50 mouse cellular contexts compared by ENCODE assay signal in the genomic region with DNA sequence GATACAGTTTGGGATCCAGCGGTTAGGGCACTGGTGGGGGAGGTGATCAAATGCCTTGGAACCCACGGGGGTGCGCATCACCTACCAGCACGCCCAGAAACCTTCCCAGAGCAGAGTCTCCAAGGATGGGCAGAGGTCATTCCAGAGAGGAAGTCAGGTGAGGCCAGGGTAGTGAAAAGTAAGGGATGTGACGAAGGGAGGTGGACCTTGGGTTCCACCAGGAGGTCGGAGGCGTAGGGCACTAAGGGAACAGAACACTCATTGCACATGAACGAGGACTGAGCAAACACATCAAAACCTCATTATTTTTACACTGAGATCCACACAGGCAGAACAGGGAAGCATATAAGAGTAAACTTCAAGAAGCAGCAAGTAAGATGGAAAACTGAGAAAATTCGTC. TPM values are rescaled to one million over a fixed set of nuclear protein-coding genes. Genes with fewer than 3 reads are reported as not detected.
"Had no signal": no experiment of that assay in that cellular context is flagged by ENCODE, and none has a peak within 500 bp of the region (broad histone marks: within the 10 kb centered on the region; RNA-seq: fewer than 3 reads in every experiment).

No protein-coding gene starts in this region.

- H3K4me3 ChIP-seq: heart, embryonic 10.5 days; heart, embryonic 12.5 days; heart, embryonic 13.5 days; heart, embryonic 15.5 days; hindbrain, embryonic 10.5 days; hindbrain, embryonic 12.5 days; hindbrain, embryonic 13.5 days; hindbrain, embryonic 15.5 days; intestine, embryonic 15.5 days; kidney, embryonic 15.5 days; layer of hippocampus, adult 2 months had no signal

- H3K27me3 ChIP-seq: heart, embryonic 12.5 days; heart, embryonic 15.5 days; hindbrain, embryonic 12.5 days; hindbrain, embryonic 13.5 days; hindbrain, embryonic 15.5 days; intestine, embryonic 15.5 days; kidney, embryonic 15.5 days had no signal

- H3K27ac ChIP-seq: heart, embryonic 10.5 days; heart, embryonic 13.5 days; heart, embryonic 15.5 days; hindbrain, embryonic 12.5 days; hindbrain, embryonic 13.5 days; hindbrain, embryonic 14.5 days; hindbrain, embryonic 15.5 days; hindbrain, postnatal 0 days; intestine, embryonic 15.5 days; kidney, embryonic 15.5 days; kidney, postnatal 0 days; layer of hippocampus, adult 2 months had no signal

- ATAC-seq: hindbrain, embryonic 16.5 days; hindbrain, postnatal 0 days; inflammation-experienced regulatory T-cells, adult 6 months; intestine, embryonic 15.5 days; intestine, embryonic 16.5 days; intestine, postnatal 0 days had no signal

- H3K4me1 ChIP-seq: heart, embryonic 10.5 days; heart, embryonic 12.5 days; heart, embryonic 13.5 days; heart, embryonic 15.5 days; hindbrain, embryonic 13.5 days; hindbrain, embryonic 15.5 days; intestine, embryonic 15.5 days had no signal

- H3K9me3 ChIP-seq: heart, embryonic 10.5 days; heart, embryonic 12.5 days; heart, embryonic 13.5 days; heart, embryonic 15.5 days; hindbrain, embryonic 10.5 days; hindbrain, embryonic 12.5 days; hindbrain, embryonic 13.5 days; hindbrain, embryonic 15.5 days; intestine, embryonic 15.5 days; kidney, embryonic 15.5 days had no signal

- H3K9ac ChIP-seq: heart, embryonic 12.5 days; heart, embryonic 13.5 days; heart, embryonic 15.5 days; hindbrain, embryonic 12.5 days; hindbrain, embryonic 13.5 days; hindbrain, embryonic 14.5 days; hindbrain, embryonic 15.5 days; intestine, embryonic 15.5 days; kidney, embryonic 15.5 days had no signal

- DNase-seq: heart, postnatal 10 days; heart, postnatal 14 days; heart, postnatal 36 days; heart, postnatal 4 days; kidney, adult 11 months; kidney, adult 18-20 months; kidney, adult 2 months; kidney, adult 8-10 months; kidney, adult 9 months; kidney, postnatal 10 days; kidney, postnatal 14 days; kidney, postnatal 25 days; kidney, postnatal 36 days; kidney, postnatal 4 days; layer of hippocampus, adult 9-11 months; layer of hippocampus, postnatal 36 days had no signal

- H3K4me2 ChIP-seq: heart, embryonic 11.5 days; heart, embryonic 12.5 days; heart, embryonic 13.5 days; heart, embryonic 15.5 days; hindbrain, embryonic 12.5 days; hindbrain, embryonic 13.5 days; hindbrain, embryonic 14.5 days; hindbrain, embryonic 15.5 days; intestine, embryonic 15.5 days; kidney, embryonic 15.5 days had no signal

- H3K36me3 ChIP-seq: heart, embryonic 10.5 days; heart, embryonic 12.5 days; heart, embryonic 13.5 days; heart, embryonic 15.5 days; hindbrain, embryonic 10.5 days; hindbrain, embryonic 12.5 days; hindbrain, embryonic 13.5 days; hindbrain, embryonic 15.5 days; intestine, embryonic 15.5 days; kidney, embryonic 15.5 days had no signal

RNA-seq across cellular contexts. Expression of a gene that starts 6.8 kb away (rescaled TPM):
- total RNA-seq: heart, adult 8-10 months; heart, postnatal 10 days; heart, postnatal 14 days; heart, postnatal 25 days; heart, postnatal 36 days; heart, postnatal 4 days; hematopoietic stem cell, adult 5-6 weeks; hindbrain, postnatal 0 days; layer of hippocampus, adult 18-20 months; layer of hippocampus, adult 2 months; layer of hippocampus, adult 8-10 months; layer of hippocampus, postnatal 10 days; layer of hippocampus, postnatal 14 days; layer of hippocampus, postnatal 25 days; layer of hippocampus, postnatal 36 days had no signal
- polyA plus RNA-seq: heart, embryonic 12.5 days; heart, embryonic 14.5 days; heart, embryonic 15.5 days; heart, embryonic 16.5 days; hindbrain, embryonic 10.5 days; hindbrain, embryonic 11.5 days; hindbrain, embryonic 12.5 days; hindbrain, embryonic 13.5 days; hindbrain, embryonic 14.5 days; hindbrain, embryonic 15.5 days; hindbrain, embryonic 16.5 days; hindbrain, postnatal 0 days; inflammation-experienced regulatory T-cells, adult 6 months; intestine, embryonic 14.5 days; intestine, embryonic 15.5 days; intestine, embryonic 16.5 days; intestine, postnatal 0 days; kidney, adult 2 months; kidney, embryonic 14.5 days; kidney, embryonic 15.5 days; kidney, embryonic 16.5 days; large intestine, adult 2 months had no signal

RNA-seq across cellular contexts. Expression of a gene that starts 49.7 kb away (rescaled TPM):
- total RNA-seq: heart, postnatal 25 days; heart, postnatal 36 days; hematopoietic stem cell, adult 5-6 weeks had no signal
- polyA plus RNA-seq: heart, embryonic 11.5 days; heart, embryonic 12.5 days; heart, embryonic 14.5 days; heart, embryonic 15.5 days; hindbrain, embryonic 10.5 days; hindbrain, embryonic 12.5 days; hindbrain, embryonic 13.5 days; hindbrain, embryonic 14.5 days; hindbrain, embryonic 16.5 days; hindbrain, postnatal 0 days; inflammation-experienced regulatory T-cells, adult 6 months; intestine, embryonic 14.5 days; intestine, embryonic 15.5 days; intestine, embryonic 16.5 days; intestine, postnatal 0 days; kidney, embryonic 14.5 days; kidney, embryonic 15.5 days; kidney, embryonic 16.5 days; kidney, postnatal 0 days had no signal
